Mouse (Mus musculus) stomach, embryonic 14.5 days (tissue): ENCODE measurements around the gene Cyp4f14. TPM values are rescaled to one million over a fixed set of nuclear protein-coding genes. Genes with fewer than 3 reads are reported as not detected.

Experiments used
- ATAC-seq: fragments of 200-750 bp; cut with Nextera tagmentation; 2 replicates; pipeline ENCODE4 v1.8.0; 2017; ENCODE audit warnings: low read depth, moderate TSS enrichment; ENCODE audit not compliant: insufficient number of reproducible peaks, insufficient read depth, low FRiP score
- H3K27ac ChIP-seq: fragments of 300-500 bp; sonication (generic); 2 replicates; pipeline ENCODE4 v1.5.1; 2014; ENCODE audit warnings: mild to moderate bottlenecking, low read length, moderate library complexity, mixed read lengths
- H3K27me3 ChIP-seq: fragments of 300-500 bp; sonication (generic); 2 replicates; pipeline ENCODE4 v1.6.1; 2014; ENCODE audit warnings: low read length, control low read depth, mixed read lengths; ENCODE audit not compliant: control insufficient read depth, insufficient read depth
- H3K36me3 ChIP-seq: fragments of 300-500 bp; sonication (generic); 2 replicates; pipeline ENCODE4 v1.6.1; 2014; ENCODE audit warnings: mild to moderate bottlenecking, control low read depth, low read length, moderate library complexity, mixed read lengths; ENCODE audit not compliant: control insufficient read depth, insufficient read depth
- H3K4me1 ChIP-seq: fragments of 300-500 bp; sonication (generic); 2 replicates; pipeline ENCODE4 v1.6.1; 2014; ENCODE audit warnings: low read length, control low read depth, mixed read lengths; ENCODE audit not compliant: control insufficient read depth, insufficient read depth
- H3K4me2 ChIP-seq: fragments of 300-500 bp; sonication (generic); replicated peaks from 2 replicates; pipeline ENCODE4 v1.6.1; 2014; ENCODE audit warnings: low read depth, low read length, control low read depth
- H3K4me3 ChIP-seq: fragments of 300-500 bp; sonication (generic); 2 replicates; pipeline ENCODE4 v1.5.1; 2014; ENCODE audit warnings: low read depth, low read length, control low read depth
- H3K9ac ChIP-seq: fragments of 300-500 bp; sonication (generic); replicated peaks from 2 replicates; pipeline ENCODE4 v1.6.1; 2014; ENCODE audit warnings: low read depth, mild to moderate bottlenecking, control low read depth, low read length, moderate library complexity, mixed read lengths
- H3K9me3 ChIP-seq: fragments of 300-500 bp; sonication (generic); 2 replicates; pipeline ENCODE4 v1.6.1; 2016; ENCODE audit warnings: low read depth, low read length, control low read depth; ENCODE audit not compliant: control insufficient read depth
- WGBS: fragments of 180-500 bp; shearing (Covaris S2); extraction: QIAGEN DNeasy Blood & Tissue Kit; methylation state at CpG from one replicate; pipeline ENCODE4 v1.1.7; 2014; 5-methylcytosine and 5-hydroxymethylcytosine counted together
- polyA plus RNA-seq: library from polyadenylated mRNA; unstranded; fragments of >200 nt; fragmentation: Nextera tagmentation; extraction: Ambion mirVana; gene quantifications from 2 replicates; pipeline ENCODE4 v1.2.1, GENCODE M21; 2014

Cyp4f14 gene
- polyA plus RNA-seq, 1 experiment from 2014 or later: not detected

GRCm38 (mm10) chr17:32944402-32945035 lies 27.4 kb upstream of the Cyp4f14 start:
- Histone ChIP-seq H3K4me2 (no peak overlapping the region), H3K27ac (no peak overlapping the region), H3K4me1 (peaks cover 4% of the 10 kb centered on the region; the same call in 1 of the 2 replicates), H3K36me3 (no peaks in the 10 kb centered on the region), H3K4me3 (no peak overlapping the region), H3K9ac (no peak overlapping the region), H3K9me3 (no peaks in the 10 kb centered on the region), H3K27me3 (no peaks in the 10 kb centered on the region)
- 67% methylated on average over 3 of the region's 3 CpGs for WGBS
- no peak for ATAC-seq

- Histone ChIP-seq H3K9ac (no peak overlapping the region), H3K9me3 (no peaks in the 10 kb centered on the region), H3K27ac (no peak overlapping the region), H3K4me3 (no peak overlapping the region), H3K4me1 (peaks cover 4% of the 10 kb centered on the region; the same call in 1 of the 2 replicates), H3K27me3 (no peaks in the 10 kb centered on the region), H3K4me2 (no peak overlapping the region), H3K36me3 (no peaks in the 10 kb centered on the region)
- 92% methylated on average over 3 of the region's 3 CpGs for WGBS
- ATAC-seq: no peak
Measured at GRCm38 (mm10) chr17:32943661-32944060, 26.5 kb upstream of the Cyp4f14 start.

GRCm38 (mm10) chr17:32939831-32940230 lies 22.7 kb upstream of the Cyp4f14 start:
- no peaks in the 10 kb centered on the region for H3K36me3 ChIP-seq
- H3K4me2 ChIP-seq: no peak overlapping the region
- 83% methylated on average over 4 of the region's 4 CpGs for WGBS
- H3K27ac ChIP-seq: no peak overlapping the region
- no peaks in the 10 kb centered on the region for H3K27me3 ChIP-seq
- no peaks in the 10 kb centered on the region for H3K9me3 ChIP-seq
- no peak overlapping the region for H3K9ac ChIP-seq
- no peaks in the 10 kb centered on the region for H3K4me1 ChIP-seq
- no peak for ATAC-seq
- no peak overlapping the region for H3K4me3 ChIP-seq

GRCm38 (mm10) chr17:32927803-32928202 lies 10.7 kb upstream of the Cyp4f14 start:
- ATAC-seq: no peak
- H3K4me3 ChIP-seq: no peak overlapping the region
- H3K9ac ChIP-seq: no peak overlapping the region
- no peaks in the 10 kb centered on the region for H3K4me1 ChIP-seq
- WGBS: 82% methylated on average over 5 of the region's 5 CpGs
- H3K27me3 ChIP-seq: no peaks in the 10 kb centered on the region
- H3K9me3 ChIP-seq: no peaks in the 10 kb centered on the region
- H3K36me3 ChIP-seq: no peaks in the 10 kb centered on the region
- H3K27ac ChIP-seq: no peak overlapping the region
- H3K4me2 ChIP-seq: no peak overlapping the region

GRCm38 (mm10) chr17:32924658-32925312 lies 7.6 kb upstream of the Cyp4f14 start:
- Histone ChIP-seq H3K9me3 (no peaks in the 10 kb centered on the region; the same call in 1 of the 2 replicates), H3K4me3 (peak overlapping the region; percentile 45), H3K36me3 (no peaks in the 10 kb centered on the region), H3K27ac (0 out of 2 replicates have a peak overlapping the region, but pooled peaks have one; percentile 48), H3K9ac (peak overlapping the region; percentile 46; the same call in 1 of the 2 replicates), H3K4me2 (peak overlapping the region; percentile 69), H3K4me1 (no peaks in the 10 kb centered on the region), H3K27me3 (no peaks in the 10 kb centered on the region)
- peak; percentile 90 for ATAC-seq
- 16% methylated on average over 32 of the region's 32 CpGs for WGBS

DNA sequence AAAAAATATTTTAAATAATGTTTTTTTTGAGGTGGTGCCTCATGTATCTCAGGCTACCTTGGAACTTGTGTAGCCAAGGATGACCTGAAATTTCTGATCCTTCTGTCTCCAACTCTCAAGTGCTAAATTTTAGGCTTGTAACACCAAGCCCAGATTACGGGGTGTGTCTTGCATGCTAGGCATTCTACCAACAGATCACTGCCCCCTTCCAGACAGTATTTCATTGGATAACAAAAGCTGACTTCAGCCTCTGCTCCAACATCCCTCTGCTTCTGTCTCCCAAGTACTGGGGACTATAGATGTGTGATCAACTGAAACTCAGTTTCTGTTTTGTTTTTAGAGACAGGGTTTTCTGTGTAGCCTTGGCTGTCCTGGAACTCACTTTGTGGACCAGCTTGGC lies 6.5 kb upstream of the Cyp4f14 start:
- no peak overlapping the region for H3K27ac ChIP-seq
- H3K4me1 ChIP-seq: no peaks in the 10 kb centered on the region
- ATAC-seq: no peak
- H3K9me3 ChIP-seq: no peaks in the 10 kb centered on the region; the same call in 1 of the 2 replicates
- H3K36me3 ChIP-seq: no peaks in the 10 kb centered on the region
- H3K27me3 ChIP-seq: no peaks in the 10 kb centered on the region
- no peak overlapping the region for H3K4me3 ChIP-seq
- no peak overlapping the region for H3K4me2 ChIP-seq
- H3K9ac ChIP-seq: no peak overlapping the region
- 91% methylated on average over 1 of the region's 1 CpGs for WGBS

GRCm38 (mm10) chr17:32919123-32919522 lies 2.0 kb upstream of the Cyp4f14 start:
- Histone ChIP-seq H3K27ac (no peak overlapping the region), H3K9me3 (no peaks in the 10 kb centered on the region; the same call in 1 of the 2 replicates), H3K4me1 (no peaks in the 10 kb centered on the region), H3K27me3 (no peaks in the 10 kb centered on the region), H3K4me3 (no peak overlapping the region), H3K36me3 (no peaks in the 10 kb centered on the region), H3K9ac (no peak overlapping the region), H3K4me2 (no peak overlapping the region)
- WGBS: 68% methylated on average over 2 of the region's 2 CpGs
- ATAC-seq: no peak

DNA sequence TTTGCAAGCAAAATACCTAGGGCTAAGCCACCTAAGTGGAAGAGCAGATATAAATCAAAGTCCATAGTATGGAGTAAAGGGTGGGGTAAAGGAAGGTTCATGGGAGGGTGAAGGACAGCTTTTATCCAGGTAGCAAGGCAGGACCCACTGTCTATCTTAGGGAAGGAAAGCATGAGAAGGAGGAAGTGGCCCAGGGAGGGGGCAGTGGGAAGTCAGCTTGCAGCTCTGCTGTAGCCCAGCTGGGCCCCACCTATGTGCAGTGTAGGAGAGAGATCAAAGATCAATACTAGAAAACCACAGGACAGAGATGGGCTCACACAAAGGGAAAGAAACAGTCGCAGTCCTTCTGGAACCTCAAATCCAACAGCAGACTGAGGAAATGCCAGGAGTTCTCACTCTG lies 1.1 kb downstream of the Cyp4f14 start:
- Histone ChIP-seq H3K27ac (no peak overlapping the region), H3K4me2 (no peak overlapping the region), H3K9ac (no peak overlapping the region), H3K4me1 (no peaks in the 10 kb centered on the region), H3K36me3 (no peaks in the 10 kb centered on the region), H3K4me3 (no peak overlapping the region), H3K27me3 (no peaks in the 10 kb centered on the region), H3K9me3 (no peaks in the 10 kb centered on the region; the same call in 1 of the 2 replicates)
- 71% methylated on average over 1 of the region's 1 CpGs for WGBS
- ATAC-seq: no peak
